Mouse (Mus musculus) cerebellum, adult 11-12 months (tissue): ENCODE measurements around the gene Tex45.
A peak's percentile ranks its signal among the peaks of the same experiment; 100 is the strongest.

ENCODE experiments used
- DNase-seq: peaks from one replicate; pipeline ENCODE4 v3.0.0; 2022

Gene Tex45

DNA sequence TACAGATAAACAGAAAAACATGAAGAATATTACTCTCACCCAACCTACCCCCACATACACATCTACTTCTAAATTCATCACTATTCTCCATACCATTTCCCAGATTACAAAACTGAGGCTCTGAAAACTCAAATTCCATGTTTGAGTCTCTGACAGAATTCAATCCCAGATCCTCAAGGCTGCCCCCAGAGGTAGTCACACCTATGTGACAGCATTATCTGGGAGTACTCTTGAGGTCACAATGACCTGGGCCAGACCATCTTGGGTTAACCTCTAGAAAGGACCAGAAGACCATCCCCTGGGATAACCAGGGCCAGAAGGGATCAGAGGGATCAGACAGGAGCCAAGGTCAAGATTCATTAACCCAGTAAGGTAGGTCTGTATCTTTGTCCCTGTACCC is at the start of gene Tex45:
Gene Tex45 (plus strand): TSS at position 301 of the 400 bp plus-strand sequence.
- no peak for DNase-seq

DNA sequence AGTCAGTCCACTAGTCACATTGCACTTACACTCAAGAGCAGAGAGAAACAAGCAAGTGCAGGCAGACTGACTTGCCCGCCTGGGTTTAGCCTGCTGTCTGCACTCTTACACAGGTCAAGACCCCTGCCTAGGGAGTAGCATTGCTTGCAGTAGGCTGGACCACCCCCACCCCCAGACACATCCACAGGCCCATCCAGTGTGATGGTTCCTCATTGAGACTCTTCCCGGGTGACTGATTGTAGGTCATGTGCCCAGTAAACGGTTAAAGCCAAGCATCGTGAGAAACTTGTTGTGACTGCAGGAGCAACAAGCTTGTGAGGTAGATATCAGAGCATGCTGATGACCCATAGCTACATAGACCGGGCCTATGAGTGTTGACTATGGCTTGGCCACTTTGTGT is 49.2 kb upstream of the Tex45 start:
- DNase-seq = no peak

DNA sequence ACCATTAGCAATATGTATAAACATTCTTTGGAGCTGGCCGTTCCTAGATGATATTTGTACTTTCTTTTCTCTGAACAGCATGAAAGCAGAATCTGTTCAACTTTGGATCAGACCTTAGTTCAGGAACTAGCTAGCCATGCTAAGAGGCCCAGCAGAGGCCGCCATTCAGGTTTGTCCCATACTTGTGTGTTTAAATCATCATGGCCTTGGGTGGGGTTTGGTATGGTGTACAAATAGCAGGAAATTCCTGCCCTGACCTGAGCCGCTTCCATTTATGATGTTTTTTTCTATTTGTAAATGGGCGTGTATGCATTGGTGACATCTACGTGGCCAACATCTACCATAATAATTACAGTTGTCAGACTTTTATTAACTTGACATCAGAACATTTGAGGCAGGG is 45.4 kb upstream of the Tex45 start:
- DNase-seq = no peak

DNA sequence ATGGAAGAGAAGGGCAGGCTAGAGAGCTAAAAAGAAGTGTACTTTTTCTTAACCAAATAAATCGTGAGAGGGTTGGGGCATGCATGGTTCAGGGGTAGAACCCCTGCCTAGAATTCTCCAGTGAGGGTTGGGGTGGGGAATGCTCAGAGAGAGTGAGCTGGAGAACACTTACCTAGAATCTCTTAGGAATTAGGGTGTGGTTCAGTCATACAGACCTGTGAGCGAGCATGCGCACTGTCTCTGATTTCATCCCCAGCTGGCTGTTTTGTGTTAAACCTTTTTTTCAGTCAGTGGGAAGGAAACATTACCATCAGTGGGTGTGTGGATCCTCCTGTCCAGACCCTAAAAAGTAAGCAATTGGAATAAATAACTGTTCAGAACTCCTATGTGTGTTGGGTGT is 44.5 kb upstream of the Tex45 start:
- DNase-seq = no peak

DNA sequence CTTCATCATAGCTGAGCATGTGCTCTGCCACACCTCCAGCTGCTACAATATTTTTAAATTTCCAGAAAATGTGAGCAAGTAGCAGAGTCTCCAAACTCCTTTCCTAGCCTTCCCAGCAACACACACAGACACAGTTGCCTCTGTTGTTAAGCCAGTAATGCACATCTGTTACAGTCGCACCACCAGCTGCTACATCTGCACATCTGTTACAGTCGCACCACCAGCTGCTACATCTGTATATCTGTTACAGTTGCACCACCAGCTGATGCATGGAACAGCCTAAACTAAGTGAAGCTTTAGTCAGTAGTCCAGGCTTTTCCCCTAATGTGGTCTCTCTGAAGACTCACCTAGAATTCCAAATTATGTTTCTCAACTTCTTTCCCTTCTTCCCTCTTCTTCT is 42.2 kb upstream of the Tex45 start:
- no peak for DNase-seq

DNA sequence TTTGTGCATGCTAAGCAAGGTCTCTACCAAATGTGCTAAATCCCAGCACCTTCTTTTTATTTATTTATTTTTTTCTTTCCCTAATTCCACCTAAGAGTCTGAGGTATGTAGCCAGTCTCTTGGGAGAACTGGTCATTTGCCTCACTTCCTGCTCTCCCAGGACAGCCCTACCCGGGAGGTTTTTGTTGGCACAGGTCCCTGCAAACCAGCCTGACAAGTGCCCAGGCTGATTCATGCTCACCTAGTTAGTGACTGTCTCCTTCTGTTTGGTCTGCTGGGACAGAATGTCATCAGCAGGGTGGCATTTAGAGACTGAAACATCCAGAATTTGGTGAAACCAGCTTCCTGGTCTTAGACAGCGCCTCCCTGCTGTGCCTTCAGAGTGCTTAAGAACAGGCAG is 40.7 kb upstream of the Tex45 start:
- peak; percentile 76 for DNase-seq

DNA sequence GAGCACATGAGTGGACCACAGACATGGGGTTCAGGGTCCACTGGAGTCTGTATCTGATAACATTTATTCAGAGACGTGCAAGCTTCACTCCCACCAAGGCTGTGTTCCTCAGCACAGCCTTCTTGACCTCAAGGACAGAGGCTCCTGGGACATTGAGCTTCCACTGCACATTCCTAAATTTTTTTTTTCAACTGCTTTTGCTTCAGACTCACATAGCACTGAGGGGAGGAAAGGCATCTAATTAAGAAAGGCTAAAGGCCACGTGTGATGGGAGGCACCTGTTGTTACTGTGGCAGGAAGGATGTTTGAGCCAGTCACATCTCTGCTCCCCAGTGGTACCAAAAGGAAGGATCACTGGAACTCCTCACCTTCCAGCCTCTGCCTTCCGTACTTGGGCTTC is 39.5 kb upstream of the Tex45 start:
- no peak for DNase-seq

DNA sequence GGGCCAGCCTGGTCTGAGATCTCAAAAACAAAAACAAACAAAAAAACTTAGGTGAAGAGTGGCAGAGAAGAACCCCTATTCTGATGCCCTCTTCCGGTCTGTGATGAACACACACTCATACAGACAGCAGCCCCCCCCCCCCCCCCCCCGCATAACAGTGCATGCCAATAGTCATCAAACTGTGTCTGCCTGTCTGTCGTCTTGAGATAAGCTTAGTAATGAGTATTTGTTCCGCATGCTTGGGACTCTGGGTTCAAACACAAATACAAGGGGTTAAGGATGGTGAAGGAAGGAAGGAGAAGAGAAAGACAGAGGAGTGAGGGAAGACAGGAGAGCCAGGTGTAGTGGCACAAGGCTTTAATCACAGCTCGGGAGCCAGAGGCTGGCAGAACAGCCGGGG is 34.2 kb upstream of the Tex45 start:
- no peak for DNase-seq

DNA sequence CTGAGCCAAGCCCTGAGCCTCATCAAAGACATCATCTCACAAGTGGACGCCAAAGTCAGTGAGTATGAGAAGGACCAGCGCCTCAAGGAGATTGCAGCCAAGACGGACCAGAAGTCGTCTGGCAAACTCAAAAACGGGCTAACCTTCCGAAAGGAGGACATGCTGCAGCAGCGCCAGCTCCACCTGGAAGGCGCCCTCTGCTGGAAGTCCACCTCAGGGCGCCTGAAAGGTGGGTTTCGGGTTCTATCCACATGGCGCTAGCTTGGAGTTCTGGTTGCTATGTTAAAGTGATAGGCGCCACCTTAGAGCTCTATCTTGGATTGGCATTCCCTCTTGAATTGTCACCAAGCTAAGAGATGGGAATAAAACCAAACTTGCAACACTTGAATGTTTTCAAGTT is 31.2 kb upstream of the Tex45 start:
- no peak for DNase-seq

DNA sequence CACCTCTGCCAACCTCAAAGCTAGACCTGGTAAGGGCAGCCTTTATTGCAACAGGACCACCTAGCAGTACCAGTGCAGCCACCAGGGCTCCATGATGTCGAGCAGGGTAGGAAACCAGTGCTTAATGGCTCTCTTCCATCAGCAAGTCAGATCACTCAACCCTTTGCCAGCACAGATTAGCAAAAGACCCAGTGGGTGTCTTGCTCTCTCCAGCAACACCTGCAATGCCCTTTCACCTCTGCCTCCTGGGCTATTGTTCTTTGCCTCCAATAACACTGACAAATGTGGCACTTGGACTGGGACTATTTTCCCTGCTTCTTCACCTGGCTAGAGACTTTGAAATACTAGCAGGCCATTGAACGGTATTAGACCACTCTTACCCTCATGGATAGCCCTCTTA is 21.4 kb upstream of the Tex45 start:
- DNase-seq = no peak

DNA sequence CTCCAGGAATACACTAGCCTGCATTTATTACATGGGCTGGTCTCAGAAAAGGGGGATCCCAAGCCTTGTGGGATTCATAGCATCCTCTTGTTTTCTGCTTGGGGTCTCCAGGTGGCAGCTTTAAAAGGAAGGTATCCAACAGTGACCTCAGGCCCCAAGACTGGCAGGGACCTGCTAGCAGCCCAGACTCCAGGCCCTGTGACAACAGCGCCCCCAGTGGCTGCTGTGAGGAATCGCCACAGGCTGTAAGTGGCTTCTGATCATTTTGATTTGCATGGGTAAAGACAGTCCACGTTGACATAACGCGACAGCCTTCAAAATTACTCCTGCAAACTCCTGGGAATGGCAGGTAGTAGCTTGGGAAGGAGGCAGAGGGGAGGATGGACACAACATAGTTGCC is 20.0 kb upstream of the Tex45 start:
- peak; percentile 43 for DNase-seq

DNA sequence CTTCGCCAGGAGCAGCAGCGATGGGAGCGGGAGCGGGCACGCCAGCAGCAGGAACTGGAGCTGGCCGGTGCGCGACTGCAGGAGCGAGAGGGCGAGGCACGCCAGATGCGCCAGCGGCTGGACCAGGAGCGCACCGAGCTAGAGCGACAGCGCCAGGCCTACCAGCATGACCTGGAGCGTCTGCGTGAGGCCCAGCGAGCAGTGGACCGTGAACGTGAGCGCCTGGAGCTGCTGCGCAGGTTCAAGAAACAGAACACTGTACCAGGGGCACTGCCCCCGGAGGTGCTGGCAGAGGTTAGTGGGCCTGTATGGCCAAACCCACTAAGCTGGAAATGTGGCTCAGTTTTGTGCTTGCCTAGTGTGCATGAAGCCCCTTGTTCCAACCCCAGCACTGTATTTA is 18.7 kb upstream of the Tex45 start:
- DNase-seq = no peak

DNA sequence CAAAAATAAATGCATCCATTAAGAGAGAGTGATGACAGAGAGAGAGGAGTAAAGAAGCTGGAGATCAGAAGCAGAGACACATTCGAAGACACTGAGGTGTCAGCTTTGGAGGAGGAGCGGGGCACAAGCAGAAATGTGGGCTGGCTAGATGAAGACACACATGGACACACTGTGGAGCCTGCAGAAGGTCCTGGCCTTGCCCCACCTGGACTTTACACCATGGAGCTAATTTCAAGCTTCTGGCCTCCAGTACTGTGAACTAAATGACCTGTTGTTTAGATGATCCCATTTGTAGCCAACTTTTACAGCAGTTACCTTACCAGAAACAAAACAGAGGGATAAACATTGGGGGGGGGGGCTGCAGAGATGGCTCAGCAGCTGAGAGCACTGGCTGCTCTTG is 7.4 kb upstream of the Tex45 start:
- DNase-seq = no peak

DNA sequence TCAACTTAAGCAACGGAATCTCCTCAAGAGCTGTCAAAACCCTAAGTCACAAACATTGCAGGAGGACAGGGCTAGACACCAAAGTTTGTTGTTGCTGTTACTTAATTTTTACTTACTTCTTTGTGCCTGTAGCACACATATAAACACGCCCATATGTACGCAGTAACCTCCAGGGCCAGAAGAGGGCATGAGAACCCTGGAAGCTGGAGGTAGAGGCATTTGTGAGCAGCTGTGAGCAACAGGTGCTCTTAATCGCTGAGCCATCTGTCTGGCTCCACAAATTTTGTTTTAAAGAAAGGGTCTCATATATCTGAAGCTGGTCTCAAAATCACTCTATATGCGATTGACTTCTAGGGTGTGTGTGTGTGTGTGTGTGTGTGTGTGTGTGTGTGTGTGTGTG is 6.4 kb upstream of the Tex45 start:
- no peak for DNase-seq

DNA sequence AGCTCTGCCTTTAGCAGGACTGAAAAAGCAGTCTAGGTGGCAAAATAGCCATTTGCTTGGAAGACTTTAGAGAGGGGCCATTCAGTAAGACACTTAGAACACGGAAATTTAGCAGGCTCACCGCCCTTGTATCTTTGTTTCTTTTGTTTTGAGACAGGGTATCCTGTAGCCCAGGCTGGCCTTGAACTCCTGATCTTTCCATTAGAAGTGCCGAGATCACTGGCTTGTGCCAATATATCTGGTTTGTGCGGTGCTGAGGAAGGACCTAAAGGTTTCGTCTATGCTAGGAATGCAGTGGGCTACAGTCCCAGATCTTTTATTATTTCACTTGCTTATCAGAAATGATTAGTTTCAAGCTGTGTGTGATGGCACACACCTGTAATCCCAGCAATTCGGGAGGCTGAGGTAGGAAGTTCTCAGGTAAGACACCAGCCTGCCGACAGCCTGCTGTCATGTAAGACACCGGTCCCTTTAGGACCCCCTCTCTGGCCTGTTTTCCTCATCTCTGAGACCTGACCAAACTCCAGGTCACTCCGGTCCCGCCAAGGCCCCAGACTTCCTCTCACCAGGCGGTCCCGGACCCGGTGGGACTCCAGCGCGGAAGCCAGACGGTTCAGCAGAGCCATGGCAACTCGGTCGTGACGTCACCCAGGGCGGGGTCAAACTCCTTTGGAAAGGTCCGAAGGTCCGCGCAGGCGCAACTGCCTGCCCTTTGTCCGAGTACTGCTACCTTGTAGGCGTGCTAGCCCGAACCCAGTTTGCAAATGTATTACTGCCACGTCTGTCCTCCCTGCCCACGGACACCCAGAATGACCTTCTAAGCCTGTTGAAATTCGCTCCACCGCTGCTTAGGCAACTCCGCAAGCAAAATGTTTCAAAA is 3.4 kb upstream of the Tex45 start, which contains the start of gene Pex11g:
Gene Pex11g (minus strand): TSS at position 675 of the 880 bp plus-strand sequence.
- peak; percentile 95 for DNase-seq

DNA sequence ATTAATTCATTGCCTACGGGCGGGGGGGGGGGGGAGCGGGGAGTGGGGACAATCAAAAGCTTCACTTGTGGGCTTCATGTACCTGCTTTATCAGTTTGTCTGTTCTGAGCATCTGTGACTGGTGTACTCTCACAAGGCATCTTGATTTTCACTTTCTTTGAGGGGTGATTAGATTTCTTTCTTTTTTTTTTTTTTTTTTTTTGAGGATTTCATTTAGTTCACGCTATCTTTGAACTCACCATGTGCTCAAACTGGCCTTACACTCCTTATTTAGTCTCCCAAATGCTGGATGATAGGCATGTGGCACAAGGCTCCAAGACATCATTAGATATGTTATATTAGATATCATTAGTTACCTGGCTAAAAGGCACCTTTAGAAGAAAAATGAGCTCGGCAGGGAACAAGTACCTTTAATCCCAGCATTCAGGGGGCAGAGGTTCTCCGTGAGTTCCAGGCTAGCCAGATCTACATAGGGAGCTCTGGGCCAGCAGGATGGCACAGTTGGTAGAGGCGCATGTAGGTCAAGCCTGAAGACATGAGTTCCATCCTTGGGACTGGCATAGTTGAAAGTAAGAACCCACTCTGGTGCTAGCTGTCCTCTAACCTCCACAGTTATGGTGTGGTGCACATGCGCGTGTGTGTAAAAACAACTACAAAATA is 2.6 kb upstream of the Tex45 start:
- no peak for DNase-seq

DNA sequence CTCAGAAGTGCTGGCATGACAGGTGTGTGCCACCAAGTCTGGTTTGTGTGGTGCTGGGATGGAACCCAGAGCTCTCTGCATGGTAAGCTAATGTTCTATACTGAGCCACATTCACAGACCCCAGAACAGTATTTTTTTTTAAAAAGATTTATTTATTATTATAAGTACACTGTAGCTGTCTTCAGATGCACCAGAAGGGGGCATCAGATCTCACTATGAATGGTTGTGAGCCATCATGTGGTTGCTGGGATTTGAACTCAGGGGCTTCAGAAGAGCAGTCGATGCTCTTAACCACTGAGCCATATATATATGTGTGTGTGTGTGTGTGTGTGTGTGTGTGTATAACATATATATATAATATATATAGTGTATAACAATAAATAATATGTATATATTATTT is 1.8 kb upstream of the Tex45 start:
- DNase-seq = no peak

DNA sequence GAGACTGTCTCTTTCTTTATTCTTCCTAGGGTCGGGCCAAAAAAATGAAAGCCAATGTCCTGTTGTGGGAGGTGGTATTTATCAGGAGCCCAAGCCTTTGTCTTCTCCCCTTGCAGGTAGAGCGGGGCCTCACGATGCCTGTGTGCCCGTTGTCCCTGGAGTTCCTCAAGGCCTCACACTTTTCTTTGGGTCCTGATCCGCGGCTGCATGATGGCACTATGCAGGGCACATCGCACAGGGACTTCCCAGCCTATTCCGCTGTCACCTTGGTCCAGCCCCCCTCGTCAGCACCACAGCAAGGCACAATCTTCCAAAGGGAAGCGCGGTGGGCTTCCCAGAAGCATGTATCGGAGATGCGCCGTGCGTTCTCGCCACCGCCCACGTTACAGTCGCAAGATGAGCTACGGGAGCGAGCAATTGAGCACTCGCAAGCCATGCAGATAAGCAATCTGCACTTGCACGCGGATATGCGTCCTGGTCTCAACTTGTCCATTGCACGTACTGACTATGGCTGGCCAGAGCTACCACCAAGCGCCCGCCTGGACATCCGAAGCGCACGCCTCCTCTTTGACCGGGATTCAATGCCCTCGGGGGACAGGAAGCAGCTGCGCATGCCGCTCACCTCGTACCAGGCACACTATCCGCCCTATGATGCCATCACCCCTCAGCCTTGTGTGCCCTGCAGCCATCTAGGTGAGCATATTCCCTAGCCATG is 5.2 kb downstream of the Tex45 start:
- DNase-seq = no peak

DNA sequence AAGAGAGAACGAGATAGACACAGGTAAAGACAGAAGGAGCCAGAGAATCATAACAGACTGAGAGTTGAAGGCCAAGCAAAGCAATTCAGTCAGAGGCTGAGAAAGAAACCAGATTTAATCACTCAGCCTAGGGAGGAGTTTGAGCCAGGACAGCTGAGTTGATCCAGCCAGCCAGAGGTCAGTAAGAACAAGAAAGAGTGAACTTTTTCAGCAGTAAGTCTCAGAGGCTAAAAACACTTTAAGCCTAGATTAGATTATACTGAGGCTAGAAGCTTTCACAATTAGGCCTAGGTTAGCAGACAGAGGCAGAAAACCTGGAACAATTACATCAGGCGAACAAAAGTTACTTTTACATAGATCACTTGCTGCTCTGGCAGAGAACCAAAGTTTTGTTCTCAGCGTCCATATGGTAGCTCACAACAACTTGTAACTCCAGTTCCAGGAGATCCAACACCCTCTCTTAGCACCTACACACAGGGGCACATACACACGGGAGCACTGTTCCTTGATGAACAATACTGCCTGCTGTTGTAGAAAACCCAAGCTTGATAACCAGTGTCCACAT is 9.6 kb downstream of the Tex45 start:
- no peak for DNase-seq

DNA sequence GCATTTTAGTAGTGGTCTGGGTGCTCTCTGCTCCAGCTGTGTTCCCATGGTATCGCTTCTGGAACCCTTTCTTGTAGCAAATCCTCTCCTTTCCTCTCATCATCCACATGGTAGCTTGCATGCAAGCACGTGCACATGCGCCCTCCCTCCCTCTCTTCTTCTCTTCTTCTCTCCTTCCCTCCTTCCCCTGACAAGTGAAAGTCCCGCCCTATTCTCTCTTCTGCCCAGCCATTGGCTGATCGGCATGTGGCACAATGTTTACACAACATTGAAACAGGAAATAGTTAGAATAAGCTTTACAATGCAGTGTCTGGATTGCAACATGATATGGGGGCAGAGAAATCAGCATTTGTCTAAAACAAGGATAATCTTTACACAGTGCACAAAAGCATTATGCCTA is 10.9 kb downstream of the Tex45 start:
- DNase-seq = no peak

DNA sequence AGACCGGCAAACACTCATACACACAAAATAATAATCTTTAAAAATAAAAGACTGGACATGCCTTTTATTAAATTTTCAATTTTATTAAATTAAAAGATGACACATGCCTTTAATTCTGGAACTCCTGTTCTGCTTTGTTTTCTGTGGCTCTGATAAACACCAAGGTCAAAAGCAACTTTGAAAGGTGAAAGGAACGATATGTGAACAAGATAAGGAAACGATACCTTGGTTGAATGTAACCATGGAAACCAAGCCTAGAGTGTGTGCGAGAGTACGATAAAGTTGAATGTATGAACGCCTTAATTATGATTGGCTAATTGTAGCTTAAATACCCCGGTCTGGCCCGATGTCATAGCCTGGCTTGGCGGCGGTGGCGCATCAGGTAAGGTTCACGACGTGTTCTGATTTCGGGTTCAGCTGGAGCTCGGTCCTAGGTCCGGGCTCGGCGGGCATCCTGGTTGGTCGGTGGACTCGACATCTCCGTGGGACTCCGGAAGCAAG is 11.6 kb downstream of the Tex45 start:
- no peak for DNase-seq

DNA sequence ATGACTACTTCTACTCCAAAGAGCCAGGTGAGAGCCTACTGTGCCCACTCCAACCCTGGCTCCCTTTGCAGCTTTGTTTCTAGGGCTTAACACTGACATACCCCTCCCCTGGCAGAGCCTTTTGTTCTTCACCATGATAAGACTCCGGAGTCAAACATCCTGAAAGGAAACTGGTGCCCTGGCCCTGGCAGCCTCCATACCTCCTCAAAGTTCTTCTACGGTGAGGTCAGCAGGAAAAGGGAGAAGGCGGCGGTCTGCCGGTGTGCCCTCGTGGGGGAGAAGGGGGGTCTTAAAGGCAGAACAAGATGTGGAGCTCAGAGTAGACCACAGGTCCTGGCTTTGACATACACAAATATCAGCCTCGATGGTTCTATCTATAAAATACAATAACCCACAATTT is 12.9 kb downstream of the Tex45 start:
- DNase-seq = no peak

DNA sequence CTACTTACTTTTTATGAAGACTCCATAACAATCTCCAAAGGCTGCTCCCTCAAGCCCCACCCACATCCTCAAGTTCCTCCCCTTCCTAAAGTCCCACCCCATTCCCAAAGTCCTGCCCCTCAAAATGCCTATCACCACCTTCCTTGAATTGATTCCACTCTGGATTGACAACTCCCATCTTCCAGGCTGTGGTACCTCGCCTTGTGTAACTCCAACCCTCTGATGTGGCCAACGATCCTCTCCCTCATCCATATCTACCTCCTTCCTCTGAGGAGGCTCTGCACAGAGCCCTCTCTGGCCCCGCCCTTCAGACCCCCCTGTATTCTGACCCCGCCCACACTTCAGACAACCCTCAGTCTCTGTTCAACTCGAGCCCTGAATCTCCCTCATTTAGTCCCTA is 14.5 kb downstream of the Tex45 start:
- DNase-seq = no peak
